Mouse (Mus musculus) forelimb bud, embryonic 11.5 days (tissue): ENCODE measurements around the gene F8a.
"Not testable (repeated sequence)": the region's sequence is repeated elsewhere in the genome, so short reads cannot be mapped to it uniquely, and the experiment has no call there.

Source experiments
- DNase-seq: peaks from one replicate; pipeline ENCODE4 v3.0.0-alpha.2; 2012; ENCODE audit warnings: low read depth, low spot score

The F8a gene

DNA sequence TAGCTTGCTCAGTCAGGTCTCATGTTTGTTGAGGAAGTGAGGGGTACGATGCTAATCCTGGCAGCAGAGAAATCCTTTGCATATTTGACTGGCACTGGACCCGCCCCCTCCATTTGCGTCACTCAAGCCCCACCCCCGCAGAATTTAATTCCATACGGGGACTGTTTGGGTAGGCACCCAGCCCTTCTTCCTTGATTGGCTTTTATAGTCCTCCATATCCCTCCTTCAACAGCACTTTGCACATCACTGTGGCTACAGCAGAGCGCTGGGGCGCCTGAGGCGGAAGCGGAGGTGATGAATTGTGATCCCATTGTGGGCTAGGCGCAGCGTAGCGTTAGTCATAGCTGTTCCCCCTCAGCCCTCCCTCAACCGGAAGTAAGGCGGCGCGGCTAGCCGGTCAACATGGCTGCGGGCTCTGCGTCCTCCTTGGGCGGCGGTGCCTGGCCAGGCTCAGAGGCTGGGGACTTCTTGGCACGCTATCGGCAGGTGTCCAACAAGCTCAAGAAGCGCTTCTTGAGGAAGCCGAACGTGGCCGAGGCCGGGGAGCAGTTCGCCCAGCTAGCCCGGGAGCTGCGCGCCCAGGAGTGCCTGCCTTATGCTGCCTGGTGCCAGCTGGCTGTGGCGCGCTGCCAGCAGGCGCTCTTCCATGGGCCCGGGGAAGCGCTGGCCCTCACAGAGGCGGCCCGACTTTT, at the start of gene F8a:
Gene F8a, plus strand, starts transcription at position 378 of the 692 bp plus-strand sequence.
- DNase-seq, result peak; percentile 63

GRCm38 (mm10) chrX:73191934-73192333, 36.2 kb upstream of the F8a start, which contains the start of gene Xlr3b:
TSS of gene Xlr3b (plus strand) at chrX:73192207.
- peak; percentile 0 for DNase-seq

- DNase-seq, result not testable (repeated sequence)
Observed at GRCm38 (mm10) chrX:73213819-73214564, 14.1 kb upstream of the F8a start, which contains the start of gene Xlr4b. TSS of gene Xlr4b (plus strand) at chrX:73214333.

DNA sequence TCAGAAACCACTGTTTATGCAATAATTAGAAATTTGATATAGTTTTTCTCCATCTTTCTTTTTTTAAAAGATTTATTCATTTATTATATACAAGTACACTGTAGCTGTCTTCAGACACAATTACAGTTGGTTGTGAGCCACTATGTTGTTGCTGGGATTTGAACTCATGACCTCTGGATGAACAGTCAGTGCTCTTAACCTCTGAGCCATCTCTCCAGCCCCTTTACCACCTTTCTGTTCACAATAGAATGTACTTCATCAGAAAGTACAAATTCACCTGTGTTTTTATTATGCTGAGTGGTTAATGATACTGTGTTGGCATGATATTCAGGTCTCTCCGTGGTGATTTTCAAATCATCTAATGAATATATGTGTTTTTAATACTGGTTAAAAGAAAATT, 2.7 kb upstream of the F8a start:
- DNase-seq, result no peak

DNA sequence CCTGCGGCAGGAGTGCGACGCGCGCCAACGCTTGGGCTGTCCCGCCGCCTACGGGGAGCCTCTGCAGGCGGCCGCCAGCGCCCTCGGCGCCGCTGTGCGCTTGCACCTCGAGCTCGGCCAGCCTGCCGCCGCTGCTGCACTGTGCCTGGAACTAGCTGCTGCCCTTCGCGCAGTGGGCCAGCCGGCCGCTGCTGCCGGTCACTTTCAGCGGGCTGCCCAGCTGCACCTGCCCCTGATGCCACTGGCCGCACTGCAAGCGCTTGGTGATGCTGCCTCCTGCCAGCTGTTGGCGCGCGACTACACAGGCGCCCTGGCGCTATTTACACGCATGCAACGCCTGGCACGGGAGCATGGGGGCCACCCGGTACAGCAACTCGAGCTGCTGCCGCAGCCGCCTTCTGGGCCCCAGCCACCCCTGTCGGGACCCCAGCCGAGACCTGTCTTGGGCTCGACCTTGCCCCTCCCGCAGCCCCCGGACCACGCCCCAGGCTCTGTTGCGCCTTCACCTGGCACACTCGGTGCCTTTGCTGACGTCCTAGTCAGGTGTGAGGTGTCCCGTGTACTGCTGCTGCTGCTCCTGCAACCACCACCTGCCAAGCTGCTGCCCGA, 619 bp downstream of the F8a start:
- DNase-seq, result no peak

- DNase-seq, result no peak
Observed at GRCm38 (mm10) chrX:73229288-73229687, 1.2 kb downstream of the F8a start.

GRCm38 (mm10) chrX:73242821-73243325, 14.8 kb downstream of the F8a start, which contains the start of gene Xlr4c:
TSS of gene Xlr4c (minus strand) at chrX:73243130.
- not testable (repeated sequence) for DNase-seq

- DNase-seq, result not testable (repeated sequence)
Observed at GRCm38 (mm10) chrX:73262428-73262827, 34.3 kb downstream of the F8a start.

- DNase-seq, result not testable (repeated sequence)
Observed at GRCm38 (mm10) chrX:73265270-73265669, 37.2 kb downstream of the F8a start, which contains the start of gene Xlr3c. TSS of gene Xlr3c (minus strand) at chrX:73265390.
